Mouse (Mus musculus) ES-CJ7 (cell line): ENCODE measurements around the gene Oprd1.

Source experiments
- DNase-seq: peaks from one replicate; pipeline ENCODE4 v3.0.0; 2011; ENCODE audit warnings: low read depth, low spot score

Oprd1 gene

GRCm38 (mm10) chr4:132080492-132080983 is 63.7 kb downstream of the Oprd1 start:
- no peak for DNase-seq

DNA sequence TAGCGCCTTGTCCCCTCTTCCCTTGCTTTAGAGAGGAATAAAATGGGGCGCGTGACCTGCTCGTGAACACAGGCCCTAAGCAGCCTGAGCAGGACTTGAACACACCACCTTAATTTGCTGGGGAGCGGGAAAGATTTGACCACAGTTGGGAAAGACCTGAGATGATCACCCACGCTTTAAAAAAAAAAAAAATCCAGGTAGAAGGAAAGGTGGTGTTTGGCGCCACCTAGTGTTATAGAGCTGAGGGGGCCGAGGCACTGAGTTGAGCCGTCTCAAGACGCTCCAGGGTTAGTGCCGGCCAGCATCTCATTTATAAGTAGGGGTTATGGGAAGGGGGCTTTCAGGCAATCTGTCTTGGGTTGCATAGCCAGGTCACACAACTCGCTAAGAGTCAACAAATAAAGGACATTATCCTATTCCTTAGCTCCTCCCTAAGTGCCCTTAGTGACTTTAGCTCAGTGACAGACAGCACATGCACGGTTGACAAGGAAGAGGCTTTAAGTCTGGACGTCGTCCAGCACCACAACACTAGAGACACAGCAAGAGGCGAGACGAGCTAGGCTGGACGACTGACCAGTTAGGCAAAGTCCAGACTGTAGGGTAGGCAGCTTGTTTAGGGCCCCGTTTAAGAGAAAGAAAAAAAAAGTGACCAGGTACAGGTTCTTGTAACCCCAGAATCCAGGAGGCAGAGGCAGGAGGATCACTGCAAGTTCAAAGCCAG is 64.6 kb downstream of the Oprd1 start:
- peak; percentile 53 for DNase-seq

- DNase-seq = no peak
Measured at GRCm38 (mm10) chr4:132078296-132078714, 66.0 kb downstream of the Oprd1 start.

- DNase-seq = no peak
Measured at GRCm38 (mm10) chr4:132077445-132077844, 66.8 kb downstream of the Oprd1 start.

GRCm38 (mm10) chr4:132076480-132077405 is 67.5 kb downstream of the Oprd1 start:
- peak; percentile 30 for DNase-seq

- DNase-seq = no peak
Measured at GRCm38 (mm10) chr4:132075796-132076195, 68.5 kb downstream of the Oprd1 start.

DNA sequence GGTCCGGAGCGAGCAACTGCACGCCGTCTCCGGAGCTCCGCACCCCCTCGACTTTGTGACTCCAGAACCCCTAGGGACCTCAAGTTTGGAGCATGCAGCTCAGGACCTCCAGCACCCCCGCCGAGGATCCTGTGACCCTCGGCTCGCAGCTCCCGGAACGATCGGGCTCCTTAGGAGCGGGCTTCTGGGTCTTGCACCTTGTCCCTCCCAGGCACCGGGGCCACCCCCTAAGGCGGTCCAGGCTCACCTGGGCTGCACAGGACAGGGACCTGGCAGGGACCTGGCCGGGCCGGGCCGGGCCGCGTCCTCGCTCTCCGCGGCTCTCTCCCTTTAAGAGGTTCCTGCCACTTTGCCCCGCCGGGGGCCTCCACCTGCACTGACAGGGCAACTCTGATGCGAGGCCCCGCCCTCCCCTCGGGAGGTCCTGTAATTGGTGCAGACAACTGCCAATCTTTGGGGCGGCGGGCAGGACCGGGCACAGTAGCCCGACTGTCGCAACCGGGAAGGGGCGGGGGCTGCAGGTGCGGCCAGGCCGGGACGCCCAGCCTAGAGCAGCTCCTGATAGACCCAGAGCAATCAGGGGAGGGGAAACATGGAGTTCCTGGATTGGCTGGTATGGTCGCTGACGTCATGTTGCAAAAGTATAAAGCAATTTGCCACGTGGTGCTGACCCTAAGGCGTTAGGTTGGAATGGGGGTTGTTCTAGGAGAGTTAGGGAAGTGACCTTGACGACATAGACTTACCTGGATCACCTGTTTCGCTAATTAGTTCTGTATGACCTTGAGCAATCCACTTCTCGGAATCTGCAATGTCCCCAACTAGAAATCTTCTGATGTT is 69.1 kb downstream of the Oprd1 start, which contains the start of gene Epb41:
Epb41 (minus strand) TSS at position 389 of the 837 bp plus-strand sequence.
- peak; percentile 98 for DNase-seq

- peak; percentile 13 for DNase-seq
Measured at GRCm38 (mm10) chr4:132074077-132074932, 70.0 kb downstream of the Oprd1 start, which contains the start of gene Gm10300. Gene Gm10300 (plus strand): TSS chr4:132074697.

GRCm38 (mm10) chr4:132072946-132073345 is 71.3 kb downstream of the Oprd1 start:
- no peak for DNase-seq

GRCm38 (mm10) chr4:132072156-132072555 is 72.1 kb downstream of the Oprd1 start:
- DNase-seq = no peak

DNA sequence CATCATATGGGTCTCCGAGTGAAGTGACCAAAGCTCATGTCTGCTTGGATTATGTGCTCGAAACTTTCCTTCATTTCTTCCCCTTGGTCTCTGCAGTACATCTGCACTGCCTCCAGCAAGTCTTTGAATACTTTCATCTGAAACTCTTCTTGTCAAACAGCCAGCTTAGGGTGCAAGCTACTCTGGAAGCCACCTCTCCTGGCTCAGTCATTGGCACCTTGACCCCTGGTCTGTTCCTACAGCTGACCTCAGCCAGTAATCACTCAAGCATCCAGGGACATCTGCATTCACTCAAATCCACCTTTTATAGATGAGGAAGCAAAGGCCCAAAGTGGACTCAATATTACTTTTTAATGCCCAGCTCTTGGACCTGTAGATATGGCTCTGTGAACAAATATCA is 72.6 kb downstream of the Oprd1 start:
- DNase-seq = no peak

DNA sequence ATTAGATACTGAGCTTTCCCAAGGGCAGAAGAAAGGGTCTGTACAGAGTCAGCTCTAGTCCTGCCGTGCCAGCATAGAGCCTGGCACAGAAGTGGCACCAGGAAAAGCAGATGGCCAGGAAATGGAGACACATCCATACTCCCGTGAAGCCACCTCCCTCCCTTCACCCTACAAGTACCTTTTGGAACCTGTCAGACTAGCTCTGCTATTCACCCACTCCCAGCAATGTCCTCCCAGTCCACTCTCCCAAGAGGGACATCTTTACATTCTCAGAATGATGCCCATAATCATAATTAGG is 76.4 kb downstream of the Oprd1 start:
- no peak for DNase-seq

- DNase-seq = no peak
Measured at GRCm38 (mm10) chr4:132067112-132067937, 77.0 kb downstream of the Oprd1 start.

- no peak for DNase-seq
Measured at GRCm38 (mm10) chr4:132066101-132066773, 78.0 kb downstream of the Oprd1 start.

DNA sequence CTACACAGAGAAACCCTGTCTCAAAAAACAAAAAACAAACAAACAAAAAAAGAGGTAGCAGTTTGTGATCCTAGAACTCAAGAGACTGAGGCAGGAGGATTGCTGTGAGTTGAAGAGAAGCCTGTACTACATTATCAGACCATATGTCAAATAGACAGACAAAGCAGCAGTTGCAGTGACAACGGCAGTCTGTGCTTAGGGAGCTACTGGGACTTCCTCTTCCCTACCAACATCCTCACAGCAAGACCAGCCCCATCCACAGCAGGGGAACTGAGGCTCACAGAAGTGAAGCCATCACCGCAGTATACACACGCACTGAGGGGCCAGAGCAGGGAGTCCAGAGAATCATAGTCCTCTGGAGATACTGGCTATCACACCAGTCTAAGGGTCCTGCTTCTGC is 78.7 kb downstream of the Oprd1 start:
- DNase-seq = no peak

DNA sequence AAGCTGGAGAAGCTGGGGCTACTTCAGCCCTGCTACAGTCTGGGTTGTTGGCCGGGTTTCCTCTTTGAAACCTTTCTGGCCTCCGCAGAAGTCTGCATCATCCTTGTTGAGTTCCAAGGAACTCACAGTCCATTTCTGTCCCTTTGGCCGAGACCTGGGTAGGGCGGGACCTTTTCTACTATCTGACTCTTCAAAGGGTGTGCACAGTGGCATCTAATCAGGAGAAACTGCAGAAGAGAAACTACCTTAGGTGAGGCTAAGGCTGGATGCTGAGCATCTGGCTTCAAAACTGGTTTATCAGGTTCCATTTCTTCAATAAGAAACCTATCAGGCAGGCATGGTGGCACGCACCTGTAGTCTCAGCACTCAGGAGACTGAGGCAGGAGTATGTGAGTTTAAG is 79.7 kb downstream of the Oprd1 start:
- no peak for DNase-seq

GRCm38 (mm10) chr4:132062934-132063884 is 81.1 kb downstream of the Oprd1 start:
- DNase-seq = no peak

GRCm38 (mm10) chr4:132062289-132062688 is 82.0 kb downstream of the Oprd1 start:
- DNase-seq = no peak
